Mouse (Mus musculus) brain, embryonic 14.5 days (tissue): ENCODE measurements at regions not wholly inside any gene's neighbourhood (a gene's known extent, or its start where the extent isn't known, plus 50 kb on each side); places are given as distances from the start of the nearest gene placed in this dataset.
A peak's percentile ranks its signal among the peaks of the same experiment; 100 is the strongest.

ENCODE experiments used
- DNase-seq: peaks from one replicate; pipeline ENCODE4 v3.0.0-alpha.2; 2011; ENCODE audit warnings: low read depth
- CTCF ChIP-seq: fragments of 200-500 bp; IDR thresholded peaks from 2 replicates; pipeline ENCODE4 v1.5.1; 2012; ENCODE audit warnings: inconsistent platforms, mild to moderate bottlenecking, moderate library complexity, borderline replicate concordance; ENCODE audit not compliant: insufficient read depth, insufficient read length; ENCODE audit errors: extremely low read depth
- POLR2A ChIP-seq: fragments of 200-500 bp; IDR thresholded peaks from 2 replicates; pipeline ENCODE4 v1.6.1; 2012; ENCODE audit warnings: mild to moderate bottlenecking, inconsistent platforms, borderline replicate concordance; ENCODE audit not compliant: poor library complexity, insufficient read depth, insufficient read length, severe bottlenecking; ENCODE audit errors: extremely low read depth

DNA sequence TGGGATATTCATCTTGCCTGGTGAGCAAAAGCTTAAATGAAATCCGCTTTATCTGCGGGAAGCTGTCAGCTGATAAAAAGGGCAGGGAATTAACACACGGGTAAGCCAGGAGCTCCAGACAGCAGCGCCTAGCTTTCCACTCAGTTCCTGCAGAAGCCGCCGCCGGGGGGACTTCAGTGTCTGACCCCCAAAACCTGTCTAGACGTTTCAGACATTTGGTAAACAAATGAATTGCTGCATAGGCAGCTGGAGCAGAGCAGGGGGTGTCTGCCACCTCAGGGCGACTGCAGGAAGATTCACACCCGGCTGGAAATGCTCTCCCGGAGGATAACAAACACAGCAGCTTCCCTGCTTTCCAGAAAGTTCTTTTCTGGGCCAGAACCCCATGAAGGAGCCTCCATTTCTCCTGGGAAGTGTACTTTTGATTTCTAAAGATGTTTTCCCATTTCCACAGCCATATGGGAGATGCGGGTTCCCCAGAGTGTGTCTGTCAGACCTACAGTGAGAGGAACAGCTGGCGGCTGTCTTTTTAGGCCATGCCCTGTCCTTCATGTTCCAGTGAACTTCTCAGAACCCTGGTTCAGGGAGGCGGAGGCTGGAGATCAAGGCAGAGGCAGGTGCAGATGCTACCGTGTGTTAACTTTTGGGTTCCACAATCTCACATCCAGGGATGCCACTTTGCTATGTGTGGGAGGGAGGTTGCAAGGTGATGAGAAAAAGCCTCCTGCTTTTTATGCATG lies 58.7 kb upstream of the Pmepa1 start:
- TF ChIP-seq CTCF (no peak), POLR2A (no peak)
- DNase-seq, result peak; percentile 70

DNA sequence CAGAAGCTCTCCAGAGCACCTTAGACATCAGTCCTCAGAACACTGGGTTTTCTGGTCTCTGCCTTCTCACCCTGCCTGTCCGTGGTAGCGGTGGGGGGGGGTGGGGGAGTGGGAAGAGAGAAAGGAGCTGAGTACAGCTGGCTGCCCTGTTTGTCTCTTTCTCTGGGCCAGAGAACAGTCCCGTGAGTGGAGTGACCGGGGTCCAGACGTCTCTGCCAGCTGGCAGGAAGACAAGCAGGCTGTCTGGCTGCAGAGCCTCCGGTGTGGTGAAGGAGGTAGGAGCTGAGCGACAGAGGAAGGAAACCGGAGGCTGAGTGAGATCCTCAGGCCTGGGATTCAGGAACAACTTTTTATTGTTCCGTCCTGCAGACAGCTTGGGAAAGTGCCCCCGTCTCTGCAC lies 59.5 kb upstream of the Pmepa1 start:
- no peak for TF ChIP-seq CTCF
- TF ChIP-seq POLR2A, result no peak
- peak; percentile 87 for DNase-seq

DNA sequence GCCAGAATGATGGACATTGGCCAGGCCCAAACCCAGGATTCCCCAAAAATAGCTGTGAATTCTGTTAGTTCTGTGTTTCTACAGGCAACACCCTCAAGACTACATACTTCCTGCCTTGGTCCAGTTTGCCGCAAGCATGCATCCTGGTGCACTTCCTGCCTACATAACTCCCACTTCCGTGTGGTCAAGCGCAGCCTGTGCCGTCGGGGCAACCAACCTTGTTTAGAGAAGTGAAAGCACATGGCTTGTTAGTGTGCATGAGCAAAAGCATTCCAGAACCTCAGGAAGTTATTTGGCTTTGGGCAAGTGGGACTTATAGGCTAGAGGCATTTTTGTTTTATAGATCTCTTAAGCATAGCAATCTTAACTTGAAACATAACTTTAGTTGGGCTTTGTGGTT lies 61.3 kb upstream of the Pmepa1 start:
- TF ChIP-seq CTCF, result no peak
- no peak for TF ChIP-seq POLR2A

DNA sequence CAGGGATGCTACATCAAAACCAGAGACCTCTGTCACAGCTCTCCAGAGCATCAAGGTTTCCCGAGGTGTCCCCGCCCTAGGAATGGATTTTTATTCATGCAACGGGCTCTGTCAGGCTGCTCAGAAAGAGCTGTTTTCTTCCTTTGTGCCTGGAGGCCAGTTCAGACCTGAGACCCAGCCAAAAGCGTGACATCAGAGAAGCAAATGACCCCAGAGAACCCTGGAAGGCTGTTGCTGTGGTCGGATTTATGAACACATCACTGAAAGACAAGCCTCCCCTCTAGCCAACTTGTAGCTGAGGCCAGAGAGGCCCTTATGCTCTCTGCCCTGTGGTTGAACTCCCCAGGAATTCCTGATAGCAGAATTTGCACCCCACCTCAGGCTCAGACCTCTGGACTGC lies 62.3 kb upstream of the Pmepa1 start:
- DNase-seq, result peak; percentile 62

More for the DNA sequence above, 61.3 kb upstream of the Pmepa1 start:
- DNase-seq, result peak; percentile 7

DNA sequence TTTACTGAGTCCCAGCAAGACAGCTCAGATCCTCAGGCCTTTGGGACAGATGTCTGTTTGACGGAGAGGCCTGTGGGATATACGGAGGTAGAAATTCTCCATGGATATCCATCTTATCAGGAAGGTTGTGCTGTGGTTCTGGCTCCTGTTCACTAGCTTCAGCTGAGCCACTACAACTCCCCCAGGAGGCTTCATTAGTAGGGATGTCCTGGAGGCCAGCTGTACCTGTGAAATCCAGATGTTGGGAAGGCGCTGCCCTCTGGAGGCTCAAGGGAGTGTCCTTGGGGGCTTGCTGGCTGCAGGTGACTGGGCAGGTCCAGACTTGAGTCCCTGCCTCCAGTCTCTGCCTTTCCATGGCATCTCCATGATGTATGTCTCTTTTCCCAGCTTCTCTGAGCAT lies 62.9 kb upstream of the Pmepa1 start:
- no peak for TF ChIP-seq CTCF

More for the DNA sequence above, 62.3 kb upstream of the Pmepa1 start:
- no peak for TF ChIP-seq POLR2A
- no peak for TF ChIP-seq CTCF

DNA sequence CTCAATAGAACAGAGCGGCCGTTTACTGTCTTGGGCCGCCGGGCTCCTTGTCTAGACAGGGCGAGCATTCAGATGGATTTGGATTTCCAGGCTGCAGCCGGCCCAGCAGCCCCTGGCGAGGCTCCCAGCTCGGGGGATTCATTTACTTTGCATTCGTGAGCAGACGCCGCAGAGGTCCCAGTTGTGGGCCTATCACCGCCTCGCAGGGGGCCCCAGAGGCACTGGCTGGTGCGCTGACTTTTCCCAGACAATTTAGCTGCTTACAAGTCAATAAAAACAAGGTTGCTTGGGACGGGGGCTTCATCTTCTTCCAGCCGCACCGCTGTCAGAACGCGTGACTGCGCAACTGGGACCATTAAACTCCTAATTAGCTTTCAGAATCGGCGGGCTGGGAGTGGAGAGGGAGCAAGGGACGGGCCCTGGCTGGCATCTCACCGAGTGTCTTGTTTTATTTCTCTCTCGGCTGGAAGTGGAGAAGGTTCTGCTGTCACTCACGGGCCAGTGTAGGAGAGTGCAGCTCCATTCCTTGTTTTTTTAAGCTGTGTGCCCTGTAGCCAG lies 63.8 kb upstream of the Pmepa1 start:
- DNase-seq, result peak; percentile 94
- no peak for TF ChIP-seq POLR2A
- no peak for TF ChIP-seq CTCF

More for the DNA sequence above, 62.9 kb upstream of the Pmepa1 start:
- DNase-seq, result peak; percentile 11

GRCm38 (mm10) chr2:173342605-173343260 lies 66.4 kb upstream of the Pmepa1 start:
- TF ChIP-seq CTCF (no peak), POLR2A (no peak)

DNA sequence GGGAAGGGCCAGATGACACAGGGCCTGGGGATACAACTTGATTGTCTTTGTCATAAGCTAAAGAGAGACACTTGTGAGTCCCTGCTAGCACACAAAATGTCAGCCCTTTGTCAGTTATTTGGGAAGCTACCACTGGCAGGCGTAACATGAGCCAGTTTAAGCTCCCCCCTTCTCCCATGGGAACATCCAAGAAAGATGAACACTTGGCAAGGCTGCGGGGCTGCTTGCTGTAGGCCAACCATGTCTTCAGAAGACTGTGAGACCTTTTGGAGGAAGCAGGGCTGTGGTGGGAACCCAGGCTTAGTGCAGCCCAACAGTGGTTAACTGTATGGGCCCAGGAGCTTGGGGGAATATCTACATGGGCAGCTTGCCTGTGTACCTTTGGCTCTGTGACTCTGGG lies 67.3 kb upstream of the Pmepa1 start:
- no peak for TF ChIP-seq POLR2A

More at GRCm38 (mm10) chr2:173342605-173343260, 66.4 kb upstream of the Pmepa1 start:
- DNase-seq, result peak; percentile 63

GRCm38 (mm10) chr2:173344221-173344620 lies 67.9 kb upstream of the Pmepa1 start:
- TF ChIP-seq CTCF (no peak), POLR2A (no peak)
- no peak for DNase-seq

More for the DNA sequence above, 67.3 kb upstream of the Pmepa1 start:
- peak; percentile 19 for DNase-seq

GRCm38 (mm10) chr2:173347341-173347740 lies 71.0 kb upstream of the Pmepa1 start:
- TF ChIP-seq POLR2A, result no peak
- TF ChIP-seq CTCF, result no peak

DNA sequence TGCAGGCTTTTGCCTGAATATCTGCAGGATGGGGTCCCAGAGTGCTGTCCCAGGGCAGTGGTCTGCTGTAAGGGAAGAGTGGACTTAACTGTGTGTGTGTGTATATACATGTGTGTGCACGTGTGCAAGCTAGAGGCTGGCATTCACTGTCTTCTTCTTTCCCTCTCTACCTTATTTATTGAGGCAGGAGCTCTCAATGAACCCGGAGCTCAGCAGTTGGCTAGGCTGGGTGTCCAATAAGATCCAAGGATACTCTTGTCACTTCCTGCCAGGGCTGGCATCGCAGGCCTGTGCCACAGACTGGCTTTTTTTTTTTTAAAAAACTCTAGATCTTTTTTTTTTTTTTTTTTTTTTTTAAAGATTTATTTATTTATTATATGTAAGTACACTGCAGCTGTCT lies 72.4 kb upstream of the Pmepa1 start:
- no peak for TF ChIP-seq POLR2A
- TF ChIP-seq CTCF, result no peak
- no peak for DNase-seq

More at GRCm38 (mm10) chr2:173347341-173347740, 71.0 kb upstream of the Pmepa1 start:
- no peak for DNase-seq

- TF ChIP-seq CTCF (no peak), POLR2A (no peak)
- no peak for DNase-seq
These were observed 73.2 kb upstream of the Pmepa1 start for GRCm38 (mm10) chr2:173349510-173349909.

- no peak for DNase-seq
- TF ChIP-seq POLR2A, result no peak
- TF ChIP-seq CTCF, result no peak
These were observed 73.6 kb upstream of the Pmepa1 start for GRCm38 (mm10) chr2:173349910-173350309.
